Mouse (Mus musculus): ENCODE data around the gene Prkd3. TPM values are rescaled to one million over a fixed set of nuclear protein-coding genes. Genes with fewer than 3 reads are reported as not detected.

Prkd3 gene
- polyA plus RNA-seq, 1 experiment from 2014 or later: 35.7 TPM

- Histone ChIP-seq H3K9me3 (replicated peaks; ENCODE audit: control insufficient read depth, low read length) (no peaks in the 10 kb centered on the region), H3K4me3 (replicated peaks; ENCODE audit: low read length) (no peak overlapping the region), H3K4me1 (ENCODE audit: control insufficient read depth, insufficient read depth, low read length) (no peaks in the 10 kb centered on the region), H3K27me3 (ENCODE audit: control insufficient read depth, insufficient read depth, low read length) (no peaks in the 10 kb centered on the region), H3K36me3 (ENCODE audit: control insufficient read depth, insufficient read depth, low read length) (no peaks in the 10 kb centered on the region), H3K9ac (ENCODE audit: low read length) (no peak overlapping the region), H3K4me2 (ENCODE audit: low read depth, low read length) (no peak overlapping the region), H3K27ac (ENCODE audit: low read length) (no peak overlapping the region)
- WGBS: 57% methylated on average over 2 of the region's 2 CpGs
- ATAC-seq (ENCODE audit: insufficient read depth, low FRiP score): no peak
Observed at GRCm38 (mm10) chr17:78903158-78903557, 117.5 kb downstream of the Prkd3 start.

Other genes with a start within 250 kb of the Prkd3 start
- gene Heatr5b, start 185.5 kb downstream of the Prkd3 start, polyA plus RNA-seq (2015; fragmentation: Nextera tagmentation; extraction: Ambion mirVana): 12.0 and 14.0 TPM in 2 replicates
- 38.3 and 43.6 TPM in 2 replicates for gene Gpatch11, start 185.2 kb downstream of the Prkd3 start, polyA plus RNA-seq (2015; fragmentation: Nextera tagmentation; extraction: Ambion mirVana)
- 10.7 and 13.1 TPM in 2 replicates for gene Eif2ak2, start 138.2 kb downstream of the Prkd3 start, polyA plus RNA-seq (2015; fragmentation: Nextera tagmentation; extraction: Ambion mirVana)
- gene Sult6b1, start 113.8 kb downstream of the Prkd3 start, polyA plus RNA-seq (2015; fragmentation: Nextera tagmentation; extraction: Ambion mirVana): 0.21 TPM in 2 replicates
- gene Cebpzos, start 104.3 kb downstream of the Prkd3 start, polyA plus RNA-seq (2015; fragmentation: Nextera tagmentation; extraction: Ambion mirVana): 99.8 and 113 TPM in 2 replicates
- gene Cebpz, start 83.8 kb downstream of the Prkd3 start, polyA plus RNA-seq (2015; fragmentation: Nextera tagmentation; extraction: Ambion mirVana): 47.3 and 48.2 TPM in 2 replicates
- gene Ndufaf7, start 83.7 kb downstream of the Prkd3 start, polyA plus RNA-seq (2015; fragmentation: Nextera tagmentation; extraction: Ambion mirVana): 42.4 and 51.1 TPM in 2 replicates
- 16.3 and 18.4 TPM in 2 replicates for gene Qpct, start 31.1 kb upstream of the Prkd3 start, polyA plus RNA-seq (2015; fragmentation: Nextera tagmentation; extraction: Ambion mirVana)

All from stomach, embryonic 16.5 days (tissue).